Mouse (Mus musculus) erythroblast, embryonic 14.5 days (primary cell): ENCODE measurements around the gene Zfr2.

Experiments used
- GATA1 ChIP-seq: IDR thresholded peaks from 2 replicates; pipeline ENCODE4 v1.6.1; 2012; ENCODE audit warnings: low read length, inconsistent platforms, mixed read lengths
- TAL1 ChIP-seq: IDR thresholded peaks from 3 replicates; pipeline ENCODE4 v1.6.1; 2012; ENCODE audit warnings: low read length, inconsistent platforms, mixed read lengths

DNA sequence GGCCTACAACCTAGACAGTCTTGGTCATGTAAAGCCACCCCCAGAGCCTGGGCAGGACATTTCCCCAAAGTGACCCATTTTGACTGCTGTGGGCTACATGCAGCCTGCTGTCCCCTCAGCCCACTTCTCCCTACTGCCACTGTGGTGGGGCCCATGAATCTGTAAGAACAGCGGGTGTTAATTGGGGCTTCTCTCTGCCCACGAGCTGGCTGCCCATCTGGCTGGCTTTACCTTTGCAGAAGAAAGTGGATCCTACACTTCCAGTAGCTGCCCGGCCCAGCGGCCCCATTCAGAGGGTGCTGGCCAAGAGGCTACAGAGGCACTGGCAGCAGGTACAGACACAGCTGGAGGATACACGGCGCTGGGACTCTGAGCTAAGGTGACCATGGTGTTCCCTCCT, 12.2 kb downstream of the Zfr2 start:
- TF ChIP-seq GATA1 (no peak), TAL1 (no peak)
